Mouse (Mus musculus) intestine, embryonic 16.5 days (tissue): ENCODE results near the gene Pth2. TPM values are rescaled to one million over a fixed set of nuclear protein-coding genes. Genes with fewer than 3 reads are reported as not detected.
A peak's percentile ranks its signal among the peaks of the same experiment; 100 is the strongest.

Source experiments
- ATAC-seq: fragments of 200-750 bp; cut with Nextera tagmentation; 2 replicates; pipeline ENCODE4 v1.8.0; 2017; ENCODE audit warnings: moderate TSS enrichment, moderate library complexity
- H3K27ac ChIP-seq: fragments of 300-500 bp; sonication (generic); 2 replicates; pipeline ENCODE4 v1.5.1; 2014; ENCODE audit warnings: mild to moderate bottlenecking, low read length
- H3K27me3 ChIP-seq: fragments of 300-500 bp; sonication (generic); replicated peaks from 2 replicates; pipeline ENCODE4 v1.6.1; 2014; ENCODE audit warnings: low read length, control low read depth, mixed read lengths; ENCODE audit not compliant: control insufficient read depth, insufficient read depth
- H3K36me3 ChIP-seq: fragments of 300-500 bp; sonication (generic); 2 replicates; pipeline ENCODE4 v1.6.1; 2014; ENCODE audit warnings: low read length, control low read depth; ENCODE audit not compliant: control insufficient read depth, insufficient read depth
- H3K4me1 ChIP-seq: fragments of 300-500 bp; sonication (generic); 2 replicates; pipeline ENCODE4 v1.6.1; 2014; ENCODE audit warnings: low read length, control low read depth, mixed read lengths; ENCODE audit not compliant: control insufficient read depth, insufficient read depth
- H3K4me2 ChIP-seq: fragments of 300-500 bp; sonication (generic); 2 replicates; pipeline ENCODE4 v1.6.1; 2014; ENCODE audit warnings: low read depth, low read length, control low read depth
- H3K4me3 ChIP-seq: fragments of 300-500 bp; sonication (generic); 2 replicates; pipeline ENCODE4 v1.5.1; 2014; ENCODE audit warnings: mild to moderate bottlenecking, low read length
- H3K9ac ChIP-seq: fragments of 300-500 bp; sonication (generic); 2 replicates; pipeline ENCODE4 v1.6.1; 2014; ENCODE audit warnings: low read depth, low read length
- H3K9me3 ChIP-seq: fragments of 300-500 bp; sonication (generic); 2 replicates; pipeline ENCODE4 v1.6.1; 2016; ENCODE audit warnings: low read length, control low read depth; ENCODE audit not compliant: control insufficient read depth
- WGBS: fragments of 180-500 bp; shearing (Covaris S2); extraction: QIAGEN DNeasy Blood & Tissue Kit; methylation state at CpG from one replicate; pipeline ENCODE4 v1.1.7; 2014; 5-methylcytosine and 5-hydroxymethylcytosine counted together
- polyA plus RNA-seq: library from polyadenylated mRNA; unstranded; fragments of >200 nt; fragmentation: Nextera tagmentation; extraction: Ambion mirVana; gene quantifications from 2 replicates; pipeline ENCODE4 v1.2.1, GENCODE M21; 2015

Gene Pth2
- polyA plus RNA-seq, 1 experiment from 2014 or later, result not detected

DNA sequence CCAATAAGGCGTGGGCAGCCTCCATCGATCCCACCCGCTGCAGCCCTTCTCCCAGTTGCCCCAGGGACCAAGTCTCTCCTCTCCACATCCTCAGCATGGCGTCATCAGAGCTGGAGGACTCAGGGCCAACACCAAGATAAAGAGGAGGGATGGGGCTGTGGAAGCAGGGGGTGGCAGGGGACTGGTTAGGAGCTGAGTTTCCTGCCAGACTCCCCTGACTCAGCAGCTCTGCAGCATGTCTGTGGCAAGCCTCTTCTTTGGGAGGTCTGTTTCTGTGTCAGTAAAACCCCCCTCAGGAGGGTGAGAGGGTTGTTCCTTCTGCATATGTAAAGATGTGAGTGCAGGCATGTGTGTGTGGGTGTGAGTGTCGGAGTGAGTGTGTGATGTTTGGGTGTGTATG lies 16.2 kb downstream of the Pth2 start:
- H3K4me3 ChIP-seq, result no peak overlapping the region
- WGBS, result 73% methylated on average over 5 of the region's 5 CpGs

DNA sequence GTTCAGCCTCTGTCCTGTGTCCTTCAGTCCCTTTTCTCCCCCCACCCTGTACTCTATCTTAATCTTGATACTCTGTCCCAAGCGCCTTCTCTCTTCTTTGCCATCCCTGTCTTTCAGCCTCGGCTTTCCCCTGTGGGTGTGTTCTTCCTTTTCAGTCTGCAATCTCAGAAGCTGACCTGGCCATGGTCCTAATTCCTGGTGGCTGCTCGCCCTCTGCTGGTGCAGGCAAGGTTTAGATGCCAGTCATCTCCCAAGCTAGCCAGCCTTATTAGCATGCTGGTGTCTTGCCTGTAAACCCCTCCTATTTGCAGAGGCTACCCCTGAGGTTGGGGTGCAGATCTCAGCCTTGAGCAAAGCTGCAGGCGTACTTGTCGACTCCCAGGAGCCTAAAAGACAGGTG lies 17.6 kb downstream of the Pth2 start:
- no peaks in the 10 kb centered on the region for H3K9me3 ChIP-seq
- no peak overlapping the region for H3K4me3 ChIP-seq
- H3K36me3 ChIP-seq, result no peaks in the 10 kb centered on the region
- H3K4me1 ChIP-seq, result no peaks in the 10 kb centered on the region
- no peaks in the 10 kb centered on the region for H3K27me3 ChIP-seq
- ATAC-seq, result peak; percentile 49; the same call in 1 of the 2 replicates
- no peak overlapping the region for H3K9ac ChIP-seq
- no peak overlapping the region for H3K27ac ChIP-seq
- no peak overlapping the region for H3K4me2 ChIP-seq
- WGBS, result 16% methylated on average over 5 of the region's 5 CpGs

More for the DNA sequence above, 16.2 kb downstream of the Pth2 start:
- Histone ChIP-seq H3K27me3 (no peaks in the 10 kb centered on the region), H3K4me1 (no peaks in the 10 kb centered on the region), H3K27ac (no peak overlapping the region), H3K4me2 (no peak overlapping the region), H3K9me3 (no peaks in the 10 kb centered on the region), H3K9ac (no peak overlapping the region), H3K36me3 (no peaks in the 10 kb centered on the region)
- no peak for ATAC-seq

DNA sequence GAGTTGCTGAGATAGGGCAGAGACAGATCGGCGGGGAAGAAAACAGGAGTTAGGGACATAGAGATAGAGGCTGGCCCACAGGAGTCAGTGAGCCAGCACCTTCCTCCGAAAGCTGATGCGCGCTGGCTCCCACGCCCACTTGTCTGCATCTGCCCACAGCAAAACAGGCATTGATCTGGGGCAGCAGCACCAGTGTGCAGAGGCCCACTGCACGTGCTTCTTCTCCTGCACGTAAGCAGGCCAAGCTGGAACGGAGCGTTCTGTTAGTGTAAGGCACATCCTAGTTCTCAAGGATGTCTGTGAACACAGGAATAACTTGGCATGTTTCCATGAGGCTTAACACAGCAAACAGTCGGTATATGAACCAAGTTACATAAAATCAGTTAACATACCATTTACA lies 18.2 kb downstream of the Pth2 start:
- no peak overlapping the region for H3K9ac ChIP-seq

DNA sequence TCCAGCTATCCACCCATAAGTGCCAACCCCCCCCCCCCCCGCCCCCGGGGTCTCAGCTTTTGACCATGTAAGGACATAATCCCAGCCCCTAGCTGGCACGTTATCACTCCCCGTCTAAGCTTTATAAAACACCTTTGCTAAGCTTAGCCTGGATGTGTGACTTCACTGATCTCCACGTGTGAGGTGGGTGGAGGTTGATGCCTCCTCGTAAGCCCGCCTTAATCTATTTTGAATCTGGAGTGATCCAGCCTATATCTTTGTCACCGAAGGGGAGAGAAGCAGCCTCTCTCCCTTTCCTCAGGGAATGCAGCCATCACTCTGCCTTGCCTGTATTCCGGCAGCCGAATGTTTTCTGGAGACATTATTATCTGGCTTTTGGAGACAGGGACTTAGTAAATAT lies 21.9 kb downstream of the Pth2 start:
- Histone ChIP-seq H3K36me3 (no peaks in the 10 kb centered on the region), H3K4me2 (no peak overlapping the region), H3K4me3 (no peak overlapping the region), H3K9ac (no peak overlapping the region), H3K4me1 (no peaks in the 10 kb centered on the region; the same call in 1 of the 2 replicates), H3K27me3 (0 out of 2 replicates have a peak, but pooled peaks cover 3% of the 10 kb centered on the region), H3K27ac (no peak overlapping the region), H3K9me3 (no peaks in the 10 kb centered on the region)
- ATAC-seq, result no peak
- 37% methylated on average over 10 of the region's 10 CpGs for WGBS

More for the DNA sequence above, 18.2 kb downstream of the Pth2 start:
- ATAC-seq, result no peak
- Histone ChIP-seq H3K4me1 (no peaks in the 10 kb centered on the region), H3K4me3 (no peak overlapping the region), H3K27ac (no peak overlapping the region), H3K36me3 (no peaks in the 10 kb centered on the region), H3K27me3 (0 out of 2 replicates have a peak, but pooled peaks cover 3% of the 10 kb centered on the region), H3K4me2 (no peak overlapping the region), H3K9me3 (no peaks in the 10 kb centered on the region)
- WGBS, result 71% methylated on average over 11 of the region's 11 CpGs

DNA sequence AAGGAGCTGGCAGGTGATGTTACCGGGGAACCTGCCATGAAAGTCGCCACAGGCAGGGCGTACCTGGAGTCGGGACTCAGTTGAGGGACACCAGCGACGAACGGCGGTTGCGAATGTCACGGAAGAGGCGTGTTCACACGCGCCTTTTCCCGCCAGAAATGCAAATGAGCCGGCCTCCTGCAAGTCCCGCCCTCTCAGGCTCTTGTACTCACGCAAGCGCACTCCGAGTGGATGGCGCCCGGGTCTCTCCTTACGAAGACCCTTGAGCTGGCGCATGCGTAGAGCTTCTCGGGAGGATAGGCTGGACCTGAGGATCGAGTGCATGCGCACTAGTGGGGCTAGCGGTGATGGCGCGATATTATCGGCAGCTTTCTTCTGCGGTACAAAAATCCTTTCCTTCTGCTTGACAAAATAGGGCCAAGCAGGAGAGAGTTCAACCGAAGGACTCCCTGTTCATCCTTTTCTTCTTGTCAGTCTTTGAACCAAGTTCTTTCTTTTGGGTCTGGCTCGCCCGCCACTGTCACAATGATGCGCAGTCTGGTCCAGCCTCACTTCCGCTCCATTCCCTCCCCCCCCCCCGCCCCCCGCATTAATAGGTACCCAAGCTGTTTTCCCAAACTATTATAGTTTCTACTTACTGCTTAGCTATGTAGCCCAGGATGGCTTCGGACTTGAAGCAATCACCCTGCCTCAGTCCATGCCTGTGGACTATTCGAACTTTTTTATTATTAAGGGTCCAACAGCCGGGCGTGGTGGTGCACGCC lies 23.8 kb downstream of the Pth2 start, which contains the start of gene Ccdc155:
Gene Ccdc155 (minus strand): TSS at position 513 of the 764 bp plus-strand sequence.
- ATAC-seq, result peak; percentile 96

DNA sequence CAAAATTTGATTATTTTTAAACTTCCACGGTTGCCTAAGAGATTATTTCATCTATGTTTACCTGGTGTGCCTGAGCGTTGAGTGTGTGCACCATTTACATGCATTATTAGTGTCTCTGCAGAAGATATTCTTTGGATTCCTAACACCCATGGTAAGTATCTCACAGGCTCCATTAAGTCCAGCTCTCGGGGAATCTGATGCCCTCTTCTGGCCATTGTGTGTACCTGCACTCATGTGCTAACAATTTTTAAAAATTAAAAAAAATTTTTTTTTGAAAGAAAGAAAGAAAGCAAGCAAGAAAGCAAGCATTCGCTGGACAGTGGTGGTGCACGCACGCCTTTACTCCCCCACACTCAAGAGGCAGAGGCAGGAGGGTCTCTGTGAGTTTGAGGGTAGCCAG lies 27.5 kb downstream of the Pth2 start:
- Histone ChIP-seq H3K9me3 (no peaks in the 10 kb centered on the region), H3K9ac (no peak overlapping the region), H3K4me3 (no peak overlapping the region), H3K27ac (no peak overlapping the region), H3K4me1 (peaks cover 8% of the 10 kb centered on the region), H3K4me2 (no peak overlapping the region), H3K36me3 (no peaks in the 10 kb centered on the region), H3K27me3 (peaks cover 24% of the 10 kb centered on the region)
- 76% methylated on average over 6 of the region's 6 CpGs for WGBS
- ATAC-seq, result no peak

More for the DNA sequence above, 23.8 kb downstream of the Pth2 start, which contains the start of gene Ccdc155:
- Histone ChIP-seq H3K9me3 (no peaks in the 10 kb centered on the region), H3K4me3 (peak within 1 kb of the TSS; percentile 52), H3K9ac (peak within 1 kb of the TSS; percentile 52), H3K4me2 (peak within 1 kb of the TSS; percentile 56), H3K36me3 (no peaks in the 10 kb centered on the region), H3K27me3 (0 out of 2 replicates have a peak, but pooled peaks cover 3% of the 10 kb centered on the region), H3K4me1 (no peaks in the 10 kb centered on the region; the same call in 1 of the 2 replicates), H3K27ac (no peak within 1 kb of the TSS)
- 8% methylated on average over 44 of the region's 44 CpGs for WGBS

DNA sequence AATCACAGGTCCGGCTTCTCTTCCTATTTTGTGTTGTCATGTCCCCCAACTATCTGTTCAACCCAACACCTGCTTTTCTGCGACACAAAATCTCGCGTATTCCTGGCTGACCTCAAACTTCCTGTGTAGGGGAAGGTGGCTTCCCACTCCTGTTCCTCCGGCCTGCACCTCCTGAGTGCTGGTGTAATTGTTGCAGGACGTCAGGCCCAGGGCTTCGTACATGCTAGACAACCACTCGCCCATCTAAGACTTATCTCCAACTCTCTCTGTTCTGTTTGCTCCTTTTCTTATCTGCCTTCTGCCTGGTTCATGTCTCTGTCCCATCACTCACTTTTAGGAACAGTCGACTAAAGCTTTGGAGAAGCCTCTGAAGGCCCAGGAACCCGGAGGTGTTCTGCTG lies 30.3 kb downstream of the Pth2 start:
- H3K9me3 ChIP-seq, result no peaks in the 10 kb centered on the region
- no peak for ATAC-seq
- no peak overlapping the region for H3K4me3 ChIP-seq
- WGBS, result 55% methylated on average over 10 of the region's 10 CpGs
- no peak overlapping the region for H3K4me2 ChIP-seq
- no peaks in the 10 kb centered on the region for H3K36me3 ChIP-seq
- no peak overlapping the region for H3K9ac ChIP-seq
- no peak overlapping the region for H3K27ac ChIP-seq
- peaks cover 21% of the 10 kb centered on the region for H3K27me3 ChIP-seq
- peaks cover 15% of the 10 kb centered on the region for H3K4me1 ChIP-seq

DNA sequence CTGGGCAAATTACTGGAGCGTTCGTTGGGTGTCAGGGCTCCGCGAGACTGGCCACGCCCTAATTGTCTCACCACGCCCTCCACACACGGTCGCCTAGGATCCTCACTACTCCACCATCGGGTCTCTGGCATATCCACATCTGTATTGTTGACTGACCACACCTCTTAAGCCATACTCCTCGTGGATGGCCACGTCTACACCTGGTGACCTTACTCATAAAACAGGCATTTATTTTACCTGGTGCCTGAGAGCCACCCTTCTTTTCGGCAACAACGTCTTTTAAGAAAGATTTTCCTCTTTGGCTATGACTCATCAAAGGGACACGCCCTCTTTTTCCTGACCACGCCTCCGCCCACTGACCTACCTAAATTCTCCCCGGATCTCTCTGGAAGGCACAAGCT lies 31.1 kb downstream of the Pth2 start, which contains the start of gene Dkkl1:
Gene Dkkl1 (minus strand): TSS at position 297 of the 401 bp plus-strand sequence.
- ATAC-seq, result no peak
- Histone ChIP-seq H3K4me2 (peak within 1 kb of the TSS; percentile 45), H3K9me3 (no peaks in the 10 kb centered on the region), H3K36me3 (no peaks in the 10 kb centered on the region), H3K27me3 (peaks cover 21% of the 10 kb centered on the region), H3K27ac (no peak within 1 kb of the TSS), H3K4me1 (peaks cover 21% of the 10 kb centered on the region), H3K4me3 (peak within 1 kb of the TSS; percentile 12), H3K9ac (no peak within 1 kb of the TSS)
- 2% methylated on average over 17 of the region's 17 CpGs for WGBS

DNA sequence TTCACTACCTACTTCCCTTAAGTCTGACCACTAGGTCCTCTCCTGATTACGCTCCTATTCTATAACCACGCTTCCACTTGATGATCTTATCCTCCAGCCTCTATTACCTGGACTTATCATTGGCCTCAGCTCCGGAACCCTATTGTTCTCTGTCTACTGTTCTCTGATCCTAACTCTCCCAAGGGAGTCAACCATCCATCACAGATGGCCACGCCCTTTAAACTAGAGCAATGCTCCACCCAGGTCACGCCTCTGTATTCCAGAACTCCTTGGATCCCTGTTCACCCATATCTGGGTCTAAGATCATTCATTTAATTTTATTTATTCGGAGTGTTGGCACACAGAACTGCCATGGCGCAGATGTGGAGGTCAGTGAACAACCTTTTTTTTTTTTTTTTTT lies 31.6 kb downstream of the Pth2 start:
- Histone ChIP-seq H3K4me3 (no peak overlapping the region), H3K27me3 (peaks cover 21% of the 10 kb centered on the region), H3K4me2 (no peak overlapping the region), H3K4me1 (peaks cover 25% of the 10 kb centered on the region), H3K27ac (no peak overlapping the region), H3K9ac (no peak overlapping the region), H3K36me3 (no peaks in the 10 kb centered on the region), H3K9me3 (no peaks in the 10 kb centered on the region)
- ATAC-seq, result no peak
- whole genome bisulfite sequencing, result 71% methylated on average over 7 of the region's 7 CpGs
